Mouse (Mus musculus) thymus, postnatal 0 days (tissue): ENCODE measurements around the gene Mrpl17. TPM values are rescaled to one million over a fixed set of nuclear protein-coding genes. Genes with fewer than 3 reads are reported as not detected.

Source experiments
- DNase-seq: peaks from one replicate; pipeline ENCODE4 v3.0.0-alpha.2; 2015; ENCODE audit warnings: low spot score
- polyA plus RNA-seq: library from polyadenylated mRNA; unstranded; fragments of >200 nt; fragmentation: Nextera tagmentation; extraction: Ambion mirVana; gene quantifications from 2 replicates; pipeline ENCODE4 v1.2.1, GENCODE M21; 2015

The Mrpl17 gene
- polyA plus RNA-seq, 1 experiment from 2014 or later: 352 TPM

DNA sequence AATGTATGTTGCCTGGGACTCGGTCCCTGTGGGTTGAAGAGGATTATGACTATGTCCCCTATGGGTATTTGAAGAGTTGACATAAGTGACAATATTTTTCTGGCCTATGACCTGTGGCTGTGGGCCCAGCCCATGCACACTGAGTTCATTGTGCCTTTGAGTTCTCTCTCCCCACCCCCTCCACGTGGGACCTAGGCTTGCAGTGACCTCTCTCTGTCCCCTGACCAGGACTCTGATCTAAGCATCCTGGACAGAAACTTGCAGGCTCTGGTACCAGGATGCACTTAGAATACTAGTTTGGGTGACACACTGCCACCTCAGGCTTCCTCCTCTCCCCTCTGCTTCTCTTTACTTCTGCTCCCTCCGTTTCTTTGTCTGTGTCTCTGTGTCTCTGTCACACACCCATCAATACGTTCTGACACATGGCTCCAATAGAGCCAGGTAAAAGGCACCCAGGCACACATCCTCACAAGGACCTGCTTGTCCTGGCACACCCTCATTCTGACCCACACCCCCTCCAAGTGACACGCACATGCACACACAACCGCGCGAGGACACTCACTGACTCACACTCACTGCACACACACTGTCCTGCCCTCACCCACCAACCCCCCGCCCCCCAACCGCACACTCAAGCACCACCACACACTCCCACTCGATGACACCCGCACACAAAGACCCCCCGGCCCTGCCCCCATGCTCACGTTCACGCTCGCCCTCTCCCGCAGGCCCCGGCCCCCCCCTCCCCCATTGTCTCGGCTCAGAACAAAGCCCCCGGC, 24.2 kb downstream of the Mrpl17 start:
- no peak for DNase-seq

- no peak for DNase-seq
These were observed 26.3 kb downstream of the Mrpl17 start for GRCm38 (mm10) chr7:105784556-105784955.

DNA sequence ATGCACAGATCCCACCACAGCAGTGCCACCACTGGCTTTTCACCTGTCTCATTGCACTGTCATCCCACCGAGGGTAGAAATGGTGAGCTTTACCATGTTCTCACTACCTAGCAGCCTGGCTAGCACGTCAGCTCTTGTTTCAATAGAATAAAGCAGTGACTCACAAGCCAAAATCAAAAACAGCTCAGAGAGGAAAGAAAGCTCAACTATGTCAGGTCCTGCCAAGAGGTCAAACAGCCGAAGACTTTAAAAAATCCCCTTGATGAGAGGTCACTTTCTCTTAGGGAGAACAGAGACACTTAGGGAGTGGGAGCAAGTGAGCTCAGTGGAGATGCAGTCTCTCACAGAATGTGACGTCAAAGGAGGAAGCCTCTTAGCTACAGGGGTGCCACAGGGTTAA, 27.0 kb downstream of the Mrpl17 start:
- no peak for DNase-seq

GRCm38 (mm10) chr7:105778553-105779265, 32.2 kb downstream of the Mrpl17 start:
- DNase-seq: peak; percentile 61

DNA sequence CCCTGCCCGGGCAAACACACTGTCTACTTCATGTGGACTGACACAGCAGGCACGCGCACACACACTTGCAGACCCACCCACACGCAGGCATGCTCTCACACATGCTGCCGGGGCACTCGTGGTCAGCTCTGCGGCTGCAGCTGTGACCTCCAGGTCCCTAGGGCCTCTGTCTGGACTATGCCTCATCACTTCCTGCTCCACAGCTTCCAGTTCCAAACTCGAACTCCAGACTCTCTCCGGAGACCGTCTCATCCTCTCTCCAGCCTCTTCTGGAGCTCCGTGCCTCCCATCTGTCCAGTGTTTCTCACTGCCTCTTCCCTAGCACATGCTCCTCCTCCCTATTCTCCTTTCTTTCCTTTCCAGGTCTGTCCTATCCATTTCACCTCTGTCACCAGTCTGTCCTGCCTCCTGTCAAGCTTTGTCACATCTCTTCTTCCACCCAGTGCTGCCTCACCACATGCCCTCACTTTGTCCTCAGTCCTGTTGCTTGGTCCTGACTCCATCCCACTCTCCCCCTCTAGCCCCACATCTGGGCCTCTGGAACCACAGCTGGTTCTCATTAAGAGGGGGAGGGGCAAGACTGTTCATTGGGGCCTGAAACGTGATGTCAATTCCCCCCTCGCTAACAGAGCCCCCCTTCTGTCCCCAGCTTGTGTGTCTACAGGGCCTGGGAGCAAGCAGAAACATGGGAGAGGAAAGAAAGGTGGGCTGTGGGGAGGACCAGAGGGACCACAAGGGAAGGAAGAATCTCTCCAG, 32.9 kb downstream of the Mrpl17 start:
- DNase-seq: no peak

- DNase-seq: no peak
These were observed 33.6 kb downstream of the Mrpl17 start for GRCm38 (mm10) chr7:105777316-105777715.

- no peak for DNase-seq
These were observed 34.9 kb downstream of the Mrpl17 start for GRCm38 (mm10) chr7:105776026-105776425.

- no peak for DNase-seq
These were observed 36.2 kb downstream of the Mrpl17 start for GRCm38 (mm10) chr7:105774661-105775060.

- no peak for DNase-seq
These were observed 37.9 kb downstream of the Mrpl17 start for GRCm38 (mm10) chr7:105773041-105773440.

DNA sequence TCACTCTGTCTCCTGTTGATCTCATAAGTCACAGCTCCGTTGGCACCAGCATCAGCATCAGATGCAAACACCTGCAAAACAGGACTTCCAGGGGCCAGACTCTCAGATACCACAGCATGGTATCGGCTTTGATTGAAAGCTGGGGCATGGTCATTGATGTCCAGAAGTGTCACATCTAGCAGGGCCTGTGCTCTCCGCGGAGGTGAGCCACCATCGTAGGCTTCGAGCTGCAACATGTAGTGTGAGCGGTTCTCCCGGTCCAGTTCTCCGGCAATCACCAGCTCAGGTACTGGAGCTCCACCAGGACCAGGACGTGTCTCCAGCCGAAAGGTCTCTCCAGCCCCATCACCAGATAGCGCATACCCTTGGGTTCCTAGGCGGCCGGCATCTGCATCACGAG, 38.6 kb downstream of the Mrpl17 start:
- DNase-seq: no peak

- DNase-seq: no peak
These were observed 40.9 kb downstream of the Mrpl17 start for GRCm38 (mm10) chr7:105769959-105770358.

GRCm38 (mm10) chr7:105767729-105768165, 43.2 kb downstream of the Mrpl17 start:
- no peak for DNase-seq

- DNase-seq: no peak
These were observed 46.6 kb downstream of the Mrpl17 start for GRCm38 (mm10) chr7:105764331-105764730.

DNA sequence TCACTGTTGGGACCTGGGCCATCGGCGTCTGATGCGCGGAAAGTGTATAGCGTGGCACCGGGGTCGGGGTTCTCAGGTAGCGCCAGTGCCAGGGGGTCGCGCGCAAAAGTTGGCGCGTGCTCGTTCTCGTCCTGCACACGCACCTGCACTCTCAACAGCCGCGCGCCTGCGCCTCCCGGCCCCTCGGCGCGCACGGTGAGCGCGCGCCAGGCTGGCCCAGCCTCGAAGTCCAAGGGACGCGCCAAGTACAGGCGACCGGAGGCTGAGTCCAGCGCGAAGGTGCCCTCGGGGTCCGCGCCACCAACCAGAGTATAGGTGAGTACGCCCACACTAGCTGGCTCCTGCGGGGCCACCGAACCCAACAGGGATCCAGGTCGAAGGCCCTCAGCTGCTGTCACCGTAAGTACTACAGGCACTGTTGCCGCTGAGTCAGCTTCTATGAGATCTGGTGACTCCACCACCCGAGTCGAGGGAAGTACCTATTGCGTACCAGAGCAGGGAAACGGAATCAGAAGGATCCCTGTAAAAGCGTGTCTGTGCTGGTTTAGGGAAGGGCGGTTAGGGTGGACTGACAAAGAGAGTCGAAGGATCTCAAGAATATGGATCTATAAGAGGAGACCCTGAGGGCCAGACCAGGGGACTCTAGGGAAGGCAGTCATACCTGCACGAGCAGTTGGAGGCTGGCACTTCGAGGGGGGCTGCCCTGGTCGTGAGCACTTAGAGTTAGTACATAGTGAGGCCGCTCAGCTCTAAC, 48.2 kb downstream of the Mrpl17 start:
- DNase-seq: no peak

- DNase-seq: no peak
These were observed 49.0 kb downstream of the Mrpl17 start for GRCm38 (mm10) chr7:105761813-105762484.

DNA sequence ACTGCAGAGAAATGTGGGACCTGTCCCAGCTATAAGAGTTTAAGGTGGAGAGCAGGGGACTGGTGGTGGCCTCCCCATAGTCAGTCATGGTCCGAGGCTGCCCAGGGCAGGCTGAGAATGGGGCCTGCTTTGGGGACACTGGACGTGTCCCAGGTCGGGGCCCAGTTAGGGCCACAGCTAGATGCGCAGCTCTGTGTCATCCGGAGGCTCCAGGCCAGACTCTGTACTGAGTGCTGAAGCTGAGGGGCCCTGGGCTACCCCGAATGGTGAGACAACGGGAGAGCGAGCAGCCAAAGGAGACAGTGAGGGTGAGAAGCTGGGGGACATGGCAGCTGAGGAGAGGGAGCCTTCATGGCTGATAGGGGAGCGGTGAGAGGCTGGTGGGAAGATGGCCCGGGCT, 57.6 kb downstream of the Mrpl17 start:
- DNase-seq: no peak
